Mouse (Mus musculus): Measurements from ENCODE around the gene Cr2.
"Not testable (repeated sequence)": the region's sequence is repeated elsewhere in the genome, so short reads cannot be mapped to it uniquely, and the experiment has no call there.

GRCm38 (mm10) chr1:195212851-195213250 lies 36.3 kb upstream of the Cr2 start:
- not testable (repeated sequence) for TF ChIP-seq POLR2A (IDR thresholded peaks at IDR 0.05; ENCODE audit: borderline replicate concordance, extremely low read depth, insufficient read depth, insufficient read length, poor library complexity, severe bottlenecking); CTCF (IDR thresholded peaks at IDR 0.05; ENCODE audit: borderline replicate concordance, extremely low read depth, insufficient read depth, insufficient read length)

Measured in brain, embryonic 14.5 days (tissue).